Mouse (Mus musculus): Measurements from ENCODE around the gene Cd47. TPM values are rescaled to one million over a fixed set of nuclear protein-coding genes. Genes with fewer than 3 reads are reported as not detected.

The Cd47 gene
- polyA plus RNA-seq (2012; fragmentation: generic; extraction: Trizol): 10 to 100 TPM; 15.5 to 66.4 TPM

DNA sequence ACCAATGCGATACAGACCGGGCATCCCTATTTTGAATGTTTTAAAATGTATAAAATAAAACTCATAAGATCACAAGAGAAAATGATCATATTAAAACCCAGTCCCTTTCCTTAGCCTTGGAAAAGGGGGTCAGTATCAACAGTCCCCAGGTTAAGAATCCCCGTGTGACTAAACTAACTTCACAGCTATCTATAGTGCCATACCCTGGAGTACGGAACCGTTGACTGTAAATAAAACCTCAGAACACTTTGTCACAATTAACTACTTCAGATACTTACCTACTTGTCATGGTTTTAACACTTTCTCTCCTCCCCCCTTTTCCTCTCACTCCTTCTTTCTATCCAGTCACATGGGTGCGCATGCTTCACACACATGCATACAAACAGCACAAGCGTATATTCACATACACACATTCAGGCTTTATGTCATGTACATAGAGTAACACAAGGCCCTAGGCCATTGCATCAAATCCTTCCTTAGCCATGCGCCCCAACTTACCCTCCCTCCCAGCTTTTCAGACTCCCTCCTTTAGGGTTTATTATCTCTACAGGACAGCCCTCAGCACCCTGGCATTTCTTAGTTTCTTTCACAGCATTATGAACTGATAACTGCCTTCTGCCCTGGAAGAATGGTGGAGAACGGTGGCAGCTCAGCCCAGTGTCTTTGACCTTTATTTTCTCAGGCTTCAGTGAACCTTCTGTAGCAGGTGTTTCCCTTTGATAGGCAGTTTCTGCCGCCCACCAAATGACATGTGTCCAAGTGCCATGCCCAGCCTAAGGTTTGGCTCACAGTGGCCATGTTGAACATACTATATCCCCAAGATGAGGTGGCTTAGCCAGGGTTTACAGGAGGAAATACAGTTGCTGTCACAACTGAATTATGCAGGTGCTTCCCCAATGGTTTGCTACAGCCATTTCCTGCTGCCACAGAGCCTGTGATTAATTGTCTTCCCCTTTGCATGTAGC lies at the start of gene Cd47:
Gene Cd47 (plus strand): TSS at position 937 of the 965 bp plus-strand sequence.

Other genes starting within 250 kb of the Cd47 start
- 10 to 100 TPM in 1 of 2 experiments, 1 to 10 TPM in 1; 3.8 to 31.5 TPM for gene Ift57, start 101.3 kb upstream of the Cd47 start, polyA plus RNA-seq (2012; fragmentation: generic; extraction: Trizol)

Data from C3H10T1/2 (cell line).